Mouse (Mus musculus): ENCODE measurements around the gene Rhbg.

Gene Rhbg

DNA sequence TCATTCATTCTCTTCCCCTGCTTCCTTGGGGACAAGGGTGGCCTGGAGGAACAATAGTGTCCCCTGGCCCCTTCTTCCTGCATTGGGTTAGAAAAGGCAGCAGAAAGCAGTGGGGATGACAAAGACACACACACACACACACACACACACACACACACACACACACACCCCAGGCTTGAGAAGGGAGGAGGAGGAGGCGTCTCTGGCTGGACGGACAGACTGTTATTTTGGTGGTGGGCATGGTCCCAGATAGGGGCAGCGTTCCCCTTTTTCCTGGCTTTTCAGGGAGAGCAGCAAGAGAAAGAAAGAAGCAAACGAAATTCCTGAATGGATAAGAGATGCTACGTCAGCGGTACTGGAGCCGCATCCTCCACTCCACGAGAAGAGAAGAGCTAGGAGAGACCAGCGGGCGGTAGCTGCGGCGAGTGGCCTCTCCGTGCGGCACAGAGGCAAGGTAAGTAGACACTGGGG lies 47.6 kb downstream of the Rhbg start:
- no peak for DNase-seq

GRCm38 (mm10) chr3:88206500-88206899 lies 48.0 kb downstream of the Rhbg start:
- DNase-seq, result no peak

GRCm38 (mm10) chr3:88205563-88206491 lies 48.7 kb downstream of the Rhbg start:
- DNase-seq, result no peak

GRCm38 (mm10) chr3:88205176-88205562 lies 49.3 kb downstream of the Rhbg start:
- DNase-seq, result no peak

DNA sequence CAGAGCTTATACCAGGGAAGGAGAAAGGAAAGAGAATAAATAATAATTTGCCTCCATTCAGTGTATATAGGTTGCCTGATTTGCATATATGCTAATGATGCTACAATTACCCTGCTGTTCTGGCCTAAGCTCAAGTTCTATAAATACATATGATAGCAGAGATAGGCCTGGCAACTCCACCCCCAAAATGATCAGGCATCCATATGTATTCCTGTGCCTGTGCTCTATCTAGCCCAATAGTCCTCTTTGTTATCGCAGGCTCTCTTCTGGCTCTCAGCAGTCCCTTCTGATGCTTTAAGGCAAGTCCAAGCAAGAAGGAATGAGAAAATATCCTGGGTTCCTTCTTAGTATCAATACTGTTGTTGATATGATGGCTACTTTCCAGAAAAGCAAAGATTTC lies 49.8 kb downstream of the Rhbg start:
- no peak for DNase-seq

GRCm38 (mm10) chr3:88203999-88204700 lies 50.4 kb downstream of the Rhbg start:
- no peak for DNase-seq

DNA sequence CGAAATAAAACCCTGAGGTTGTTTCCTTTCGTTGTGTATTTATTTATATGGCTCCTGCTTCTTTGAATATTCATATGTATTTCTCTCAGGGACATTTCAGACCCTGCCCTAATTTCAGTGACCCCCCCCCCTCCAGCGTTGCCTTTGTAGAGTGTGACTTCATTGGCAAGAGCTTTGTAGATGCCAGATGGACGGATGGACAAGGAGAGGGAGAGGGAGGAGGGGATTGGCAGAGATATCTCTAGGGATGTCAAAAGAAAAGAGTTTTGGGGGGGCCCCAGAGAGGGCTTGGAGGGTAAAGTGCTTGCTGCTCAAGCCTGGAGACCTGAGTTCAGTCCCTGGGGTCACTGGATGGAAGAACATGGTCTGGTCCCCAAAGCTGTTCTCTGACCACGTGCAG lies 51.1 kb downstream of the Rhbg start:
- no peak for DNase-seq

GRCm38 (mm10) chr3:88202986-88203385 lies 51.5 kb downstream of the Rhbg start:
- DNase-seq, result no peak

DNA sequence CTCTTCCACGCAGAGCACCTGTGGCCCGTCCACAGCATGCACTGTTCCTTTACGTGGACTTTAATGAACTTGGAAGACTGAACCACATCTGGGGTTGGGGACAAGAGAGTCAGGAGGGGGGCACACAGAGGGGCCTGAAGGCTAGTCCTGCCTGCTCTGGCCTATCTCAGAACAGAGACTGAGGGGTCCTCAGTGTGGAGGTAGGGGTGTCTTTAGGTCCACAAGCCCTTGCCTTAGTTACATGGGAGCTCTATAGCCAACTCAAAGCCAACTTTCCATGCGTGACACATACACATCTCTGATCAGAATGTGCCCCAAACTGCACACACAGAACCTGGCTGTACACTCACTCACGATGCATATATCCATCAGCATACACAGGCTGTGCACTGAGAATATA lies 52.9 kb downstream of the Rhbg start:
- DNase-seq, result no peak

DNA sequence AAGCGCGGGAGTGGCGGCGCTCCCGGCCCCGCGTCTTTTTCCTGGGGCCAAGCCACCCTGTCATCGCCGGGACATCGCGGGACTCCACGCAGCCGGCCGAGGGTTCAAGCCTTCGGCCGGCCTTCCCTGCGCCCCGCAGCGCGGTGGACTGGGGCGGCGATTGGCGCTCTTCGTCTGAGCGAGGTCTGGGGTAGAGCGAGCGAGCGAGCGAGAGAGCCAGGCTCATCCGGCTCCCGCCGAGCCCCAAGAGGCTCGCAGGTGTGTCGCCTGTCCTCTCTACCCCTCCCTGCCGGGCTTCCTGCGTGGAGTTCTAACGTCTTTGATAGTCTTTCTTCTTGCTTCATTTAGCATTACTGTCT lies 53.6 kb downstream of the Rhbg start:
- DNase-seq, result no peak

- no peak for DNase-seq
Measured at GRCm38 (mm10) chr3:88200161-88200971, 54.1 kb downstream of the Rhbg start.

DNA sequence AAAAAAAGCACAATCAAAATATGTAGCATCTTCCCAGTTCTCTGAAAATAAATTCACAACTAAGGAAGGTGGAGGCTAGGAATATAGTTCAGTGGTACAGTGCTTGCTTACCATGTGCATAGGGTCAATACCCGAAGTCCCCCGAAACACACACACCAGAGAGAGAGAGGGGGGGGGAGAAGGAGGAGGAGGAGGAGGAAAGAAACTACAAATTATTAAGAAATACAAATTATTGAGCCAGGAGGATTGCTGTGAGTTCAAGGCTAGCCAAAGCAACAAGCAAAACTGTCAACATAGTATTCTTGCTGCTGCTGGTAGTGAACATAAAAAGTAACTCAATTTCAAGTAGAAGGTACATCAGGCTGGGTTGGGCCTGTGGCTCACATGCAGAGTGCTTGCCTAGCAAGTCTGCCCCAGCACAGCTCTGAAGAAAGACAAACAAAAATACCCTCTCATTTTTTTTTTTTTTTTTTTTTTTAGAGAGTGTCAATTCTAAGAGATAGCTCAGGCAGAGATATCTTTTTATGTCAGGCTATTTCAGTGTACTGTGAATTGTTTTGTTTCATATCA lies 54.9 kb downstream of the Rhbg start:
- DNase-seq, result no peak

- no peak for DNase-seq
Measured at GRCm38 (mm10) chr3:88198505-88199020, 55.9 kb downstream of the Rhbg start.

DNA sequence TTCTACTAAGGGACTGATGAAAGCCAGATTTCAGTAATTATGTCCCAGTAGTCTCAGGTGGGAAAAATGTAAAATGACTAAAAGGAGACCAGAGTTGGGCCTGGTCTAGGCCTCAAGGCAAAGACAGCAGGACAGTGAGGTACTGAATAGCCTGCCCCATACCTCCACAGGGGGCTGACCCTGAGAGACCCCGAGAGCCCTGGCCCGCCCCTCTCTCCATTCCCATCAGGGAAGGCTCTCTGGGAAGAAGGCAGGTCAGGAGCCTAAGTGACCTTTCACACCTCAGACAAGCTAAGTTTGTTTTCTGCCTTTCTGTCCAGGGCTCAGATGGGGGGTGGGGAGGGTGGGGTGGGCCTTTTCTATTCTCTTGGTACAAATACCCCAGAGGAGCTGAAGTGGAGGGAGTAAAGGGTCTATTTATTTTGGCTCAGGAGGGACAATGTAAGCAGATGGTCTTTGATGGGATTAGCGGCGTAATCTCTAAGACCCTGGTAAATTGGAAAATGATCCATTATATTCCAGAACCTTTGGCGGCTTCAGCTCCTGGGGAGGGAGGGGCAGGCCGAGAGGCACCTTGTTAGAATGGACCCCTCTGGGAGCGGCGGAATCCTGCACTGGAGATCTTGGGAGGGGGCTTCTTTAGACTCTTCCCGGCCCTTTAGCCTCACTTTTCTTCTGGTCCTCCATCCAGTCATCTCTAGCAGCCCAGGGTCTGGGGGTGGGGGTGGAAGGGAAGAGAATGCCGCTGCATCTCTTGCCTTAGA lies 56.6 kb downstream of the Rhbg start:
- DNase-seq, result no peak
